Mouse (Mus musculus) mature B cell (primary cell): ENCODE results near the gene Rnf43.

ENCODE experiments used
- in situ Hi-C: fragments of 300-500 bp; cut with MboI; formaldehyde crosslinking; loops from 2 replicates; pipeline ENCODE4 v1.14.3; 2019

Rnf43 gene

GRCm38 (mm10) chr11:87745632-87746555, 83.4 kb downstream of the Rnf43 start:
- in situ Hi-C loops, result no loop called here

- in situ Hi-C loops, result no loop called here
Observed at GRCm38 (mm10) chr11:87747312-87747711, 84.8 kb downstream of the Rnf43 start.

- in situ Hi-C loops, result no loop called here
Observed at GRCm38 (mm10) chr11:87747716-87748115, 85.2 kb downstream of the Rnf43 start.

GRCm38 (mm10) chr11:87748132-87749119, 85.9 kb downstream of the Rnf43 start:
- in situ Hi-C loops, result no loop called here

- in situ Hi-C loops, result loop anchor here (10.0 kb wide), 1 partner anchor 305 kb away; no protein-coding TSS in a partner anchor
Observed at GRCm38 (mm10) chr11:87749192-87750042, 86.9 kb downstream of the Rnf43 start.

GRCm38 (mm10) chr11:87750043-87750421, 87.5 kb downstream of the Rnf43 start:
- in situ Hi-C loops, result loop anchor here (10.0 kb wide), 1 partner anchor 305 kb away; no protein-coding TSS in a partner anchor

GRCm38 (mm10) chr11:87750521-87750920, 88.0 kb downstream of the Rnf43 start:
- in situ Hi-C loops, result loop anchor here (10.0 kb wide), 1 partner anchor 306 kb away; no protein-coding TSS in a partner anchor

GRCm38 (mm10) chr11:87751031-87751430, 88.5 kb downstream of the Rnf43 start:
- in situ Hi-C loops, result loop anchor here (10.0 kb wide), 1 partner anchor 306 kb away; no protein-coding TSS in a partner anchor

- in situ Hi-C loops, result loop anchor here (10.0 kb wide), 1 partner anchor 307 kb away; no protein-coding TSS in a partner anchor
Observed at GRCm38 (mm10) chr11:87751491-87751966, 89.0 kb downstream of the Rnf43 start.

- in situ Hi-C loops, result loop anchor here (10.0 kb wide), 1 partner anchor 308 kb away; no protein-coding TSS in a partner anchor
Observed at GRCm38 (mm10) chr11:87752307-87752706, 89.8 kb downstream of the Rnf43 start.

- in situ Hi-C loops, result loop anchor here (10.0 kb wide), 1 partner anchor 308 kb away; no protein-coding TSS in a partner anchor
Observed at GRCm38 (mm10) chr11:87753255-87753654, 90.7 kb downstream of the Rnf43 start.

GRCm38 (mm10) chr11:87753891-87754501, 91.5 kb downstream of the Rnf43 start:
- in situ Hi-C loops, result loop anchor here (10.0 kb wide), 1 partner anchor 309 kb away; no protein-coding TSS in a partner anchor

GRCm38 (mm10) chr11:87754603-87755002, 92.1 kb downstream of the Rnf43 start:
- in situ Hi-C loops, result loop anchor here (10.0 kb wide), 1 partner anchor 310 kb away; no protein-coding TSS in a partner anchor

- in situ Hi-C loops, result loop anchor here (10.0 kb wide), 1 partner anchor 311 kb away; no protein-coding TSS in a partner anchor
Observed at GRCm38 (mm10) chr11:87755360-87756017, 93.0 kb downstream of the Rnf43 start.

GRCm38 (mm10) chr11:87756251-87756820, 93.8 kb downstream of the Rnf43 start:
- in situ Hi-C loops, result loop anchor here (10.0 kb wide), 1 partner anchor 312 kb away; no protein-coding TSS in a partner anchor

GRCm38 (mm10) chr11:87757001-87757954, 94.8 kb downstream of the Rnf43 start:
- in situ Hi-C loops, result loop anchor here (10.0 kb wide), 1 partner anchor 312 kb away; no protein-coding TSS in a partner anchor

- in situ Hi-C loops, result loop anchor here (10.0 kb wide), 1 partner anchor 314 kb away; no protein-coding TSS in a partner anchor
Observed at GRCm38 (mm10) chr11:87758161-87758911, 95.8 kb downstream of the Rnf43 start.
